Mouse (Mus musculus) liver, embryonic 14.5 days (tissue): Measurements from ENCODE around the gene Lipe. TPM values are rescaled to one million over a fixed set of nuclear protein-coding genes. Genes with fewer than 3 reads are reported as not detected.

Experiments used
- ATAC-seq: fragments of 200-750 bp; cut with Nextera tagmentation; 2 replicates; pipeline ENCODE4 v1.8.0; 2017; ENCODE audit warnings: moderate number of reproducible peaks, mild to moderate bottlenecking, moderate library complexity; ENCODE audit not compliant: insufficient read depth
- DNase-seq, 3 experiments: peaks; one replicate each; pipeline ENCODE4 v3.0.0-alpha.2; 2012 to 2013; ENCODE audit warnings: low read depth in 3 of 3, low spot score in 3 of 3
- H3K27ac ChIP-seq: fragments of 300-500 bp; sonication (generic); 2 replicates; pipeline ENCODE4 v1.5.1; 2014; ENCODE audit warnings: moderate library complexity, mild to moderate bottlenecking, control low read depth, inconsistent platforms
- H3K27me3 ChIP-seq: fragments of 300-500 bp; sonication (generic); 2 replicates; pipeline ENCODE4 v1.6.1; 2014; ENCODE audit warnings: mild to moderate bottlenecking, low read length, moderate library complexity; ENCODE audit not compliant: control insufficient read depth, insufficient read depth
- H3K36me3 ChIP-seq: fragments of 300-500 bp; sonication (generic); replicated peaks from 2 replicates; pipeline ENCODE4 v1.6.1; 2014; ENCODE audit warnings: low read depth; ENCODE audit not compliant: control insufficient read depth, insufficient read depth
- H3K4me1 ChIP-seq, 2 experiments: fragments of 200-500 bp in 1 of 2; fragments of 300-500 bp in 1 of 2; sonication (generic) in 1 of 2; replicated peaks; 2 replicates each; pipeline ENCODE4 v1.6.1; 2012 to 2014; ENCODE audit warnings: antibody characterized with exemption in 1 of 2, inconsistent platforms in 1 of 2, low read length in 1 of 2; ENCODE audit not compliant: control insufficient read depth in 2 of 2, insufficient read depth in 2 of 2
- H3K4me2 ChIP-seq: fragments of 300-500 bp; sonication (generic); 2 replicates; pipeline ENCODE4 v1.6.1; 2014; ENCODE audit warnings: low read depth, mild to moderate bottlenecking, control low read depth, moderate library complexity
- H3K4me3 ChIP-seq, 2 experiments: fragments of 200-500 bp in 1 of 2; fragments of 300-500 bp in 1 of 2; sonication (generic) in 1 of 2; 2 replicates each; pipeline ENCODE4 v1.5.1; 2012 to 2014; ENCODE audit warnings: low read depth in 2 of 2, low read length in 2 of 2, mild to moderate bottlenecking in 2 of 2, control low read depth in 1 of 2, inconsistent platforms in 1 of 2, moderate library complexity in 1 of 2; ENCODE audit not compliant: insufficient read depth in 1 of 2
- H3K9ac ChIP-seq: fragments of 300-500 bp; sonication (generic); replicated peaks from 2 replicates; pipeline ENCODE4 v1.6.1; 2014; ENCODE audit warnings: mild to moderate bottlenecking, control low read depth, moderate library complexity
- H3K9me3 ChIP-seq: fragments of 300-500 bp; sonication (generic); 2 replicates; pipeline ENCODE4 v1.6.1; 2016; ENCODE audit warnings: low read length, mixed read lengths; ENCODE audit not compliant: control insufficient read depth
- CTCF ChIP-seq: IDR thresholded peaks from 2 replicates; pipeline ENCODE4 v1.5.1; 2016; ENCODE audit warnings: antibody characterized with exemption, low read depth, control low read depth
- EP300 ChIP-seq: IDR thresholded peaks from 2 replicates; pipeline ENCODE4 v1.6.1; 2016; ENCODE audit warnings: antibody characterized with exemption, low read depth
- WGBS: fragments of 180-500 bp; shearing (Covaris S2); extraction: QIAGEN DNeasy Blood & Tissue Kit; methylation state at CpG from one replicate; pipeline ENCODE4 v1.1.7; 2014; ENCODE audit not compliant: insufficient replicate concordance; 5-methylcytosine and 5-hydroxymethylcytosine counted together
- polyA plus RNA-seq, 2 experiments: library from polyadenylated mRNA; depleted of rRNA in 1 of 2; stranded (reverse) in 1 of 2; unstranded in 1 of 2; fragments of >200 nt; fragmentation: Nextera tagmentation in 1 of 2; extraction: Ambion mirVana in 1 of 2; gene quantifications; 2 replicates each; pipeline versions ENCODE4 v1.2.1 to v1.2.3; 2012 to 2014

Gene Lipe
- polyA plus RNA-seq, 2 experiments: 0.72 to 2.3 TPM

GRCm38 (mm10) chr7:25385850-25386555, 12.5 kb downstream of the Lipe start:
- no peak overlapping the region for H3K4me3 ChIP-seq
- WGBS: 24% methylated on average over 12 of the region's 12 CpGs
- H3K9ac ChIP-seq: peak overlapping the region; percentile 31
- H3K9me3 ChIP-seq: no peaks in the 10 kb centered on the region
- H3K36me3 ChIP-seq: peaks cover 2% of the 10 kb centered on the region; the same call in 1 of the 2 replicates
- peaks cover 26 to 32% of the 10 kb centered on the region in 2 experiments for H3K4me1 ChIP-seq
- H3K27ac ChIP-seq: peak overlapping the region; percentile 31
- no peaks in the 10 kb centered on the region for H3K27me3 ChIP-seq
- DNase-seq (peak in 2 of 3 experiments; percentile 39 to 54), ATAC-seq (no peak)
- peak overlapping the region; percentile 23 for H3K4me2 ChIP-seq
- TF ChIP-seq CTCF (no peak), EP300 (no peak)

GRCm38 (mm10) chr7:25385259-25385658, 13.3 kb downstream of the Lipe start:
- Histone ChIP-seq H3K9me3 (no peaks in the 10 kb centered on the region), H3K27ac (no peak overlapping the region), H3K36me3 (peaks cover 2% of the 10 kb centered on the region; the same call in 1 of the 2 replicates), H3K27me3 (no peaks in the 10 kb centered on the region), H3K4me3 (no peak overlapping the region), H3K4me1 (peaks cover 24 to 29% of the 10 kb centered on the region in 2 experiments), H3K9ac (no peak overlapping the region), H3K4me2 (no peak overlapping the region)
- WGBS: 76% methylated on average over 12 of the region's 12 CpGs
- ATAC-seq: no peak
- no peak for TF ChIP-seq EP300
- TF ChIP-seq CTCF: no peak
- no peak for DNase-seq

GRCm38 (mm10) chr7:25384818-25385217, 13.7 kb downstream of the Lipe start:
- Histone ChIP-seq H3K36me3 (peaks cover 2% of the 10 kb centered on the region; the same call in 1 of the 2 replicates), H3K4me2 (no peak overlapping the region), H3K27ac (no peak overlapping the region), H3K9me3 (no peaks in the 10 kb centered on the region), H3K9ac (no peak overlapping the region), H3K4me3 (no peak overlapping the region), H3K4me1 (peaks cover 22 to 25% of the 10 kb centered on the region in 2 experiments), H3K27me3 (no peaks in the 10 kb centered on the region)
- DNase-seq (no peak), ATAC-seq (no peak)
- TF ChIP-seq CTCF: no peak
- TF ChIP-seq EP300: no peak
- 44% methylated on average over 9 of the region's 9 CpGs for WGBS

- no peak for TF ChIP-seq CTCF
- TF ChIP-seq EP300: no peak
Observed at GRCm38 (mm10) chr7:25384318-25384717, 14.2 kb downstream of the Lipe start.

GRCm38 (mm10) chr7:25383891-25384290, 14.6 kb downstream of the Lipe start:
- Histone ChIP-seq H3K4me3 (no peak overlapping the region), H3K27ac (no peak overlapping the region), H3K27me3 (no peaks in the 10 kb centered on the region), H3K9ac (no peak overlapping the region), H3K4me2 (no peak overlapping the region), H3K36me3 (peaks cover 2% of the 10 kb centered on the region; the same call in 1 of the 2 replicates), H3K9me3 (no peaks in the 10 kb centered on the region), H3K4me1 (peaks cover 15 to 23% of the 10 kb centered on the region in 2 experiments)
- 53% methylated on average over 4 of the region's 4 CpGs for WGBS
- DNase-seq: no peak
- no peak for ATAC-seq
- TF ChIP-seq CTCF (no peak), EP300 (no peak)

More at GRCm38 (mm10) chr7:25384318-25384717, 14.2 kb downstream of the Lipe start:
- DNase-seq (no peak), ATAC-seq (no peak)
- Histone ChIP-seq H3K36me3 (peaks cover 2% of the 10 kb centered on the region; the same call in 1 of the 2 replicates), H3K27me3 (no peaks in the 10 kb centered on the region), H3K9me3 (no peaks in the 10 kb centered on the region), H3K4me1 (peaks cover 17 to 21% of the 10 kb centered on the region in 2 experiments), H3K9ac (no peak overlapping the region), H3K4me3 (no peak overlapping the region), H3K4me2 (no peak overlapping the region), H3K27ac (no peak overlapping the region)
- WGBS: 71% methylated on average over 13 of the region's 13 CpGs
